In genomic region chr7:29511598-29512275, GRCm38 (mm10) we compare ENCODE assay signal across 7 mouse cellular contexts. TPM values are rescaled to one million over a fixed set of nuclear protein-coding genes. Genes with fewer than 3 reads are reported as not detected.
A peak's percentile ranks its signal among the peaks of the same experiment; 100 is the strongest.
DNase-seq lines count a peak whose midpoint lies in the region; ATAC-seq lines count a peak whose summit lies in the region.

No protein-coding gene starts in this region.

- no peak overlapping the region for H3K4me3 ChIP-seq in kidney, embryonic 16.5 days (ENCODE audit: low read length)
- H3K4me3 ChIP-seq in liver, embryonic 15.5 days (replicated peaks) = no peak overlapping the region

- peaks cover 34% of the 10 kb centered on the region for H3K4me1 ChIP-seq in kidney, embryonic 16.5 days (ENCODE audit: insufficient read depth, low read length)
- H3K4me1 ChIP-seq in liver, embryonic 15.5 days (replicated peaks) = peaks cover 60% of the 10 kb centered on the region

- ATAC-seq in kidney, embryonic 16.5 days (ENCODE audit: low FRiP score, low TSS enrichment) = no peak
- no peak for ATAC-seq in liver, embryonic 15.5 days (ENCODE audit: insufficient read depth)

- H3K4me2 ChIP-seq in kidney, embryonic 16.5 days (replicated peaks; ENCODE audit: low read depth, low read length) = no peak overlapping the region
- peak overlapping the region; percentile 25; the same call in 1 of the 2 replicates for H3K4me2 ChIP-seq in liver, embryonic 15.5 days

- H3K9ac ChIP-seq in kidney, embryonic 16.5 days (replicated peaks; ENCODE audit: low read length) = 0 out of 2 replicates have a peak overlapping the region, but pooled peaks have one; percentile 31
- H3K9ac ChIP-seq in liver, embryonic 15.5 days = no peak overlapping the region

- WGBS in kidney, embryonic 16.5 days = 54% methylated on average over 9 of the region's 9 CpGs
- 22% methylated on average over 9 of the region's 9 CpGs for WGBS in liver, embryonic 15.5 days (ENCODE audit: insufficient replicate concordance)

- H3K27me3 ChIP-seq in kidney, embryonic 16.5 days (ENCODE audit: insufficient read depth, low read length) = no peaks in the 10 kb centered on the region
- no peaks in the 10 kb centered on the region for H3K27me3 ChIP-seq in liver, embryonic 15.5 days

- H3K9me3 ChIP-seq in kidney, embryonic 16.5 days (ENCODE audit: low read length) = no peaks in the 10 kb centered on the region
- H3K9me3 ChIP-seq in liver, embryonic 15.5 days (replicated peaks) = no peaks in the 10 kb centered on the region

- no peaks in the 10 kb centered on the region for H3K36me3 ChIP-seq in kidney, embryonic 16.5 days (ENCODE audit: insufficient read depth, low read length)
- no peaks in the 10 kb centered on the region for H3K36me3 ChIP-seq in liver, embryonic 15.5 days (replicated peaks)

- H3K27ac ChIP-seq in kidney, embryonic 16.5 days (ENCODE audit: low read length) = peak overlapping the region; percentile 56
- no peak overlapping the region for H3K27ac ChIP-seq in liver, embryonic 15.5 days (replicated peaks)

- no peak for DNase-seq in kidney, postnatal 14 days
- DNase-seq in 416B (ENCODE audit: low read depth) = peak; percentile 75
- DNase-seq in adrenal gland, postnatal 25 days = peak; percentile 29
- no peak for DNase-seq in cerebellum, adult 8-10 months
- no peak for DNase-seq in kidney, adult 11 months

RNA-seq across cellular contexts. Expression of gene Sipa1l3, which starts 6.7 kb away (rescaled TPM):
- 15.3 and 15.8 TPM in 2 replicates for polyA plus RNA-seq in kidney, embryonic 16.5 days (2015; fragmentation: Nextera tagmentation; extraction: Ambion mirVana)
- 36.3 and 36.6 TPM in 2 replicates for total RNA-seq in adrenal gland, postnatal 25 days (2021)
- polyA plus RNA-seq in liver, embryonic 15.5 days (2015; fragmentation: Nextera tagmentation; extraction: Ambion mirVana) = 2.2 and 2.6 TPM in 2 replicates

Comparison
In these comparisons a context has a peak if more than half of its experiments do, and no peak if none do; other contexts are left out.
1. DNase-seq: peak in 416B (single experiment) and adrenal gland, postnatal 25 days (single experiment); none in kidney, postnatal 14 days (single experiment), cerebellum, adult 8-10 months (single experiment) and kidney, adult 11 months (single experiment).